Mouse (Mus musculus) hindbrain, embryonic 15.5 days (tissue): Measurements from ENCODE around the gene Abraxas1. TPM values are rescaled to one million over a fixed set of nuclear protein-coding genes. Genes with fewer than 3 reads are reported as not detected.

Experiments
- ATAC-seq: fragments of 200-750 bp; cut with Nextera tagmentation; 2 replicates; pipeline ENCODE4 v1.8.0; 2017; ENCODE audit warnings: low read depth, moderate number of reproducible peaks, moderate TSS enrichment; ENCODE audit not compliant: low FRiP score
- H3K27ac ChIP-seq: fragments of 300-500 bp; sonication (generic); replicated peaks from 2 replicates; pipeline ENCODE4 v1.5.1; 2015; ENCODE audit warnings: mild to moderate bottlenecking, inconsistent platforms
- H3K27me3 ChIP-seq: fragments of 300-500 bp; sonication (generic); 2 replicates; pipeline ENCODE4 v1.6.1; 2015; ENCODE audit warnings: control low read depth, inconsistent platforms
- H3K36me3 ChIP-seq: fragments of 300-500 bp; sonication (generic); 2 replicates; pipeline ENCODE4 v1.6.1; 2015; ENCODE audit warnings: control low read depth, inconsistent platforms
- H3K4me1 ChIP-seq: fragments of 300-500 bp; sonication (generic); replicated peaks from 2 replicates; pipeline ENCODE4 v1.6.1; 2015; ENCODE audit warnings: control low read depth, inconsistent platforms
- H3K4me2 ChIP-seq: fragments of 300-500 bp; sonication (generic); 2 replicates; pipeline ENCODE4 v1.6.1; 2015; ENCODE audit warnings: moderate library complexity, mild to moderate bottlenecking, inconsistent platforms
- H3K4me3 ChIP-seq: fragments of 300-500 bp; sonication (generic); 2 replicates; pipeline ENCODE4 v1.5.1; 2015; ENCODE audit warnings: mild to moderate bottlenecking, inconsistent platforms
- H3K9ac ChIP-seq: fragments of 300-500 bp; sonication (generic); 2 replicates; pipeline ENCODE4 v1.6.1; 2015; ENCODE audit warnings: inconsistent platforms
- H3K9me3 ChIP-seq: fragments of 300-500 bp; sonication (generic); 2 replicates; pipeline ENCODE4 v1.6.1; 2016; ENCODE audit warnings: control low read depth, inconsistent platforms
- WGBS: fragments of 180-500 bp; shearing (Covaris S2); methylation state at CpG from one replicate; pipeline ENCODE4 v1.1.7; 2015; 5-methylcytosine and 5-hydroxymethylcytosine counted together
- polyA plus RNA-seq: library from polyadenylated mRNA; unstranded; fragments of >200 nt; fragmentation: Nextera tagmentation; extraction: Ambion mirVana; gene quantifications from 2 replicates; pipeline ENCODE4 v1.2.1, GENCODE M21; 2015

Abraxas1 gene
- polyA plus RNA-seq, 1 experiment from 2014 or later, result 14.0 TPM

DNA sequence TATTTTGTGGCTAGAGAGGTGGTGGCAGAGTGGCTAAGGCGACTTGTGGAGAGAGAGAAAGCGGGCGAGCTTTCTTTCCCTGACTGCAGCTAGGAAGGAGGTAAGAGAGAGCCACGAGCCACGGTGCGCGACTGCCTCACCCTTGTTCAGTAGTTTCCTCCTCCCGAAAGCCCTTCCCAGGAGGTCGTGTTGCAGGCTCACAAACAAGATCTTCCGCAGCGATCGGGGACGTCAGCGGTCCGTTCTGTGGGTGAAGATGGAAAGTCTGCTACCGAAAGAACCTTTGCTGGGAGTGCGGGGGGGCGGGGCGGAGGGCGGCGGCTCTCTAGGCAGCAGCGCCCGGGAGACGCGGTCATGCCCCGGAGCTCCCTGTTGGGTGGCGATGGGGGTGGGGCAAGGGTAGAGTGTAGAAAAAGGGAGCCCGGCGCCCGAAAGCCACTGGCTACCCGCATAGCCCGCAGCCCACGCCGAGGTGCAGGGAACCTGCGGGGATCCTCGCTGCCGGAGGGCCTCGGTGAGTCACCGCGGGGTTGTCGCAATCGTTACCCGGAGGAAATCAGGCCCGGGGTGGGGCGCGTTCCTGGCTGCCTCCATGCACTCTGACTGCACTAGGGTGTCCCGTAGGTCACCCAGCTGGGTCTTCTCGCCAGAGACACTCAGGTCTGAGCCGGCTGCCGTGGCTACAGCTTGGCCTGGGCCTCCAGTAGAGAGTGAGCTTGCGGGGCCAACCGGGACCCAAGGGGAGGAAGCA is 25.3 kb upstream of the Abraxas1 start:
- Histone ChIP-seq H3K4me3 (peak overlapping the region; percentile 55), H3K36me3 (no peaks in the 10 kb centered on the region), H3K9ac (peak overlapping the region; percentile 42), H3K27me3 (peaks cover 37% of the 10 kb centered on the region), H3K4me2 (peak overlapping the region; percentile 98), H3K9me3 (no peaks in the 10 kb centered on the region), H3K27ac (no peak overlapping the region), H3K4me1 (peaks cover 21% of the 10 kb centered on the region)
- under 1% methylated on average over 50 of the region's 52 CpGs for WGBS
- ATAC-seq, result peak; percentile 74

DNA sequence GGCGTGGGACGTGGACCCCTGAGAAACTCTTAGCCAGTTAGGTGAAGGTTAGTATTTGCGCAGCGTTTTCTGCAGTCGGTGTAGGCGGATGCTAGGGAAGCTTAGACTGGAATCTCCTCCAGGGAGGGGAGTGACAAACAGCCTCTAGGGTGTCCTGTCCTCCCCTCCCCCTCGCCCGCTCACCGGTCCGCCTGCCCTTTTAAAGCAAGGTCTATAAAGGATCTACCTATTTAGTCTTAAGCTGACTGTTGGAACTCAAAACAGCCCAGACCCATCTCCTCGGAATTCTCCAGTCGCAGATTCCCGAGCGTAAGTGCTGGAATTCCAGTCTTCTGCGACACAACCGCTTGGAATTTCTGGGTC is 24.7 kb upstream of the Abraxas1 start, which contains the start of gene Gpat3:
TSS of gene Gpat3 (plus strand) at position 229 of the 363 bp plus-strand sequence.
- H3K36me3 ChIP-seq, result no peaks in the 10 kb centered on the region
- peaks cover 21% of the 10 kb centered on the region for H3K4me1 ChIP-seq
- peak within 1 kb of the TSS; percentile 42 for H3K9ac ChIP-seq
- no peak for ATAC-seq
- peak within 1 kb of the TSS; percentile 55 for H3K4me3 ChIP-seq
- H3K27me3 ChIP-seq, result peaks cover 37% of the 10 kb centered on the region
- under 1% methylated on average over 16 of the region's 16 CpGs for WGBS
- H3K4me2 ChIP-seq, result peak within 1 kb of the TSS; percentile 98
- no peaks in the 10 kb centered on the region for H3K9me3 ChIP-seq
- H3K27ac ChIP-seq, result no peak within 1 kb of the TSS

GRCm38 (mm10) chr5:100844485-100844884 is 23.7 kb upstream of the Abraxas1 start:
- no peak overlapping the region for H3K27ac ChIP-seq
- H3K4me1 ChIP-seq, result peaks cover 21% of the 10 kb centered on the region
- no peaks in the 10 kb centered on the region for H3K36me3 ChIP-seq
- H3K9me3 ChIP-seq, result no peaks in the 10 kb centered on the region
- H3K27me3 ChIP-seq, result peaks cover 37% of the 10 kb centered on the region
- H3K4me3 ChIP-seq, result no peak overlapping the region
- H3K4me2 ChIP-seq, result no peak overlapping the region
- H3K9ac ChIP-seq, result no peak overlapping the region
- 50% methylated on average over 3 of the region's 3 CpGs for WGBS
- no peak for ATAC-seq

DNA sequence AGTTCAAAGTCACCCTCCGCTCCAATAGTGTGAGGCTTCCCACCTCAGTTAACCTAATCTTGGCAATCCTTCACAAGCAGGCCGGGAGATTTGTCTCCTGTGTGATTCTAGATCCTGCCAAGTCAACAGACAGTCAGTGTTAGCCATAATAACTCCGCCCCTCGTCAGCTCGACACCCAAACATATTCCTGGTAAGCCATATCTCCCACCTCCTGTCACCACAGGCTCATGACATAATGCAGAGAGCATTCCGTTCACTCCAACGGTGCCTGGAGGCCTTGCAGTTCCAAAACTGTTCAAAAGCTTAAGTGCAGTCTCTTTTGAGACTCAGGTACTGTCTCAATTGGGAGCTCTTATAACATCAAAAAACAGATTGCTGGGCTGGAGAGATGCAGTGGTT is 17.1 kb upstream of the Abraxas1 start:
- H3K9ac ChIP-seq, result no peak overlapping the region
- no peak for ATAC-seq
- no peaks in the 10 kb centered on the region for H3K27me3 ChIP-seq
- H3K4me3 ChIP-seq, result no peak overlapping the region
- no peak overlapping the region for H3K27ac ChIP-seq
- WGBS, result 92% methylated on average over 7 of the region's 7 CpGs
- H3K4me2 ChIP-seq, result no peak overlapping the region
- no peaks in the 10 kb centered on the region for H3K36me3 ChIP-seq
- H3K9me3 ChIP-seq, result no peaks in the 10 kb centered on the region
- H3K4me1 ChIP-seq, result no peaks in the 10 kb centered on the region

DNA sequence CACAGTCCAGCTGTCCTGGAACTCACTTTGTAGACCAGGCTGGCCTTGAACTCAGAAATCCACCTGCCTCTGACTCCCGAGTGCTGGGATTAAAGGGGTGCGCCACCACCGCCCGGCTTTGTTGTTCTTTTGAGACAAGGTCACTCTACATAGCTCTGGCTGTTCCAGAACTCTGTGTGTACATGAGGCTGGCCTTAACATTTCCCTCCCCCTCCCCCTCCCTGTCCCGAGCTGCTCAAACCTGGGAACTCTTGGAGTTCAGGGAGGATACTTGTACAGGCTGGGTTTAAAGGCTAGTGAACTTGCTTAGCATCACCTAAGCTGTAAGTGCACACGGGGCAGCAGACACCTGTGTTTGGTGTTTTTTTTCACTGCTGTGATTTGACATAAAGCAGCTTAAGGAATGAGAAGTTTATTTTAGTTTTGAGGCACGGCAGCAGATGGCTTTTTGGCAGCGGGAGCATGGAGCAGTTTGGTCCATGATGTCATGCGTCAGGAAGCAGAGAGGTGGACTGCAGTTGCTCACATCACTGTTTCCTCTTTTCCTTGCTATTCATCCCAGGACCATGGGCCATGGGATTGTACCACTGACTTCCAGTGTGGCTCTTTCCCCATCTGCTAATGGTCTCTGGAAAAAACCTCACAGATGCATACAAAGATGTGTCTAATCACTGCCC is 15.2 kb upstream of the Abraxas1 start:
- Histone ChIP-seq H3K4me2 (no peak overlapping the region), H3K27me3 (no peaks in the 10 kb centered on the region), H3K9ac (no peak overlapping the region), H3K4me1 (no peaks in the 10 kb centered on the region), H3K4me3 (no peak overlapping the region), H3K27ac (no peak overlapping the region), H3K36me3 (no peaks in the 10 kb centered on the region), H3K9me3 (no peaks in the 10 kb centered on the region)
- no peak for ATAC-seq
- WGBS, result 82% methylated on average over 9 of the region's 9 CpGs

- no peak for ATAC-seq
- WGBS, result 91% methylated on average over 2 of the region's 2 CpGs
- H3K9me3 ChIP-seq, result no peaks in the 10 kb centered on the region
Measured at GRCm38 (mm10) chr5:100833841-100834240, 13.1 kb upstream of the Abraxas1 start.

DNA sequence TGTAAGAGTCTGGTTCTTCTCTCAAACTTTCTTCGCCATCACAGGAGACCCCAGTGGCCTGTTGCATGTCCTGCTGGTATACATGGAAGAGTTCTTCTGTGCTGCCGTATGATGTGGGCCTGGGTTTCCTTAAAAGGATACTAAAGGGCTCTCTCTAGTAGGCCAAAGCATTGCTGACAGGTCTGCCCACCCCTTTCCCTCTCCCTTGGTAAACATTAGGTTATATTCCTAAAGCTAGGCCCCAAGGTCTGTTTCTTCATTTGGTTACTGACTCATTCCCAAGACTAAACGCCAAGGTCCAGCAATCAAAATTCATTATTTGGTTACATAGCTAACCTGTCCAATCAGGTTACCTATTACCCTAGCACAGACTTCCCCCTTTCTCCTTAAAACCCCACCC is 11.9 kb upstream of the Abraxas1 start:
- Histone ChIP-seq H3K9ac (no peak overlapping the region), H3K36me3 (no peaks in the 10 kb centered on the region), H3K4me1 (no peaks in the 10 kb centered on the region), H3K27me3 (no peaks in the 10 kb centered on the region), H3K9me3 (no peaks in the 10 kb centered on the region), H3K4me3 (no peak overlapping the region), H3K4me2 (no peak overlapping the region), H3K27ac (no peak overlapping the region)
- 86% methylated on average over 3 of the region's 3 CpGs for WGBS
- no peak for ATAC-seq

More at GRCm38 (mm10) chr5:100833841-100834240, 13.1 kb upstream of the Abraxas1 start:
- no peak overlapping the region for H3K4me2 ChIP-seq
- H3K36me3 ChIP-seq, result no peaks in the 10 kb centered on the region
- H3K4me3 ChIP-seq, result no peak overlapping the region
- no peak overlapping the region for H3K9ac ChIP-seq
- no peak overlapping the region for H3K27ac ChIP-seq
- no peaks in the 10 kb centered on the region for H3K27me3 ChIP-seq
- H3K4me1 ChIP-seq, result no peaks in the 10 kb centered on the region

- Histone ChIP-seq H3K27me3 (no peaks in the 10 kb centered on the region), H3K27ac (no peak overlapping the region), H3K36me3 (no peaks in the 10 kb centered on the region), H3K4me2 (no peak overlapping the region), H3K4me3 (no peak overlapping the region), H3K4me1 (no peaks in the 10 kb centered on the region), H3K9ac (no peak overlapping the region), H3K9me3 (no peaks in the 10 kb centered on the region)
- no peak for ATAC-seq
- WGBS, result 74% methylated on average over 3 of the region's 3 CpGs
Measured at GRCm38 (mm10) chr5:100828701-100829100, 7.9 kb upstream of the Abraxas1 start.

- H3K9ac ChIP-seq, result no peak overlapping the region
- no peak overlapping the region for H3K4me2 ChIP-seq
- no peaks in the 10 kb centered on the region for H3K9me3 ChIP-seq
- no peak overlapping the region for H3K4me3 ChIP-seq
- no peak for ATAC-seq
- WGBS, result 84% methylated on average over 7 of the region's 7 CpGs
- H3K27me3 ChIP-seq, result no peaks in the 10 kb centered on the region
- no peaks in the 10 kb centered on the region for H3K4me1 ChIP-seq
- H3K36me3 ChIP-seq, result no peaks in the 10 kb centered on the region
- no peak overlapping the region for H3K27ac ChIP-seq
Measured at GRCm38 (mm10) chr5:100826531-100826930, 5.8 kb upstream of the Abraxas1 start.

DNA sequence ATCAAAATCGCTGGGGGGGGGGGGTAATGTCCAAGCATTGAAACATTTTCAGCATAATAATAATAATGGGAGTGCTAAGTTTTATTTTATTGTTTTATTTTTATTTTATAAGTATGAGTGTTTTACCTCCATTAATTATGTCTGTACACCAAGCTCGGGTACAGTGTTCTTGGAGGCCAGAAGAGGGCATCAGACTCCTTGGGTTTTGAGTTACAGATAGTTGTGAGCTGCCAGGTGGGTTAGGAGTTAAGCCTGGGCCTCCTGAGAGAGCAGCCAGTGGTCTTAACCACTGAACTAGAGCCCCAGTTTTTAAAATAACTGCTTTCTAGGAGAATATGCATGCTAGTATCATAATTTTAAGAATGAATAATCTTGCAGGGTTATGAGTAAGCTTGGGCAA is 5.2 kb upstream of the Abraxas1 start:
- Histone ChIP-seq H3K27me3 (no peaks in the 10 kb centered on the region), H3K4me3 (no peak overlapping the region), H3K4me2 (no peak overlapping the region), H3K4me1 (peaks cover 2% of the 10 kb centered on the region; the same call in 1 of the 2 replicates), H3K36me3 (no peaks in the 10 kb centered on the region), H3K9ac (no peak overlapping the region), H3K27ac (no peak overlapping the region), H3K9me3 (no peaks in the 10 kb centered on the region)
- 29% methylated on average over 2 of the region's 2 CpGs for WGBS
- ATAC-seq, result no peak

GRCm38 (mm10) chr5:100822826-100823225 is 2.1 kb upstream of the Abraxas1 start:
- Histone ChIP-seq H3K27ac (no peak overlapping the region), H3K36me3 (no peaks in the 10 kb centered on the region), H3K9me3 (no peaks in the 10 kb centered on the region), H3K4me2 (no peak overlapping the region), H3K4me3 (no peak overlapping the region), H3K27me3 (no peaks in the 10 kb centered on the region), H3K9ac (no peak overlapping the region), H3K4me1 (peaks cover 8% of the 10 kb centered on the region)
- WGBS, result 92% methylated on average over 7 of the region's 7 CpGs
- no peak for ATAC-seq

DNA sequence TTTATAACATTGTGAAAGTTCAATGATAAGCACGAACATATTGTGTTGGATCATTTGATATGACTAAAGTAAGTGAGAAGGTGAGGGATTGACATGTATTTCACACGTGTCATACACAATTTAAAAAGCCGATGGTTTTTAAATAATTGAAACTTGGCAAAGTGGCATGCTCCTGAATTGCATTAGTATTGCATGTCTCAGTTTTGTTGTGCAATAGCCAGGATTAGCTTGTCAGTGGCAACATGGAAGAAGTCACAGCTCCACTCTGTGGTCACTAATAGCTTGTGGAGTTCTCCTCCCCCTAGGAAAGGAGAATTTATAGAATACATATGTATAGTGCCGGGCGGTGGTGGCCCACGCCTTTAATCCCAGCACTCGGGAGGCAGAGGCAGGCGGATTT is 610 bp upstream of the Abraxas1 start:
- no peak overlapping the region for H3K27ac ChIP-seq
- peaks cover 8% of the 10 kb centered on the region for H3K4me1 ChIP-seq
- peak overlapping the region; percentile 79 for H3K4me2 ChIP-seq
- WGBS, result 87% methylated on average over 8 of the region's 8 CpGs
- H3K9me3 ChIP-seq, result no peaks in the 10 kb centered on the region
- H3K27me3 ChIP-seq, result no peaks in the 10 kb centered on the region
- H3K4me3 ChIP-seq, result peak overlapping the region; percentile 55
- ATAC-seq, result no peak
- H3K9ac ChIP-seq, result no peak overlapping the region; the same call in 1 of the 2 replicates
- H3K36me3 ChIP-seq, result no peaks in the 10 kb centered on the region
